Mouse (Mus musculus): ENCODE data around the gene Iqck.

GRCm38 (mm10) chr7:118841030-118841745 is 14.4 kb upstream of the Iqck start:
- no peak for TF ChIP-seq POLR2A (IDR thresholded peaks at IDR 0.05; ENCODE audit: insufficient read depth, low read depth, low read length)
- no peak for TF ChIP-seq CTCF (IDR thresholded peaks at IDR 0.05)

Data from heart, adult 2 months (tissue).